Comparison of ENCODE assay signal across 11 mouse cellular contexts in genomic region chr7:54767341-54767740, GRCm38 (mm10).
"Had no signal": no experiment of that assay in that cellular context is flagged by ENCODE, and none has a peak within 500 bp of the region (broad histone marks: within the 10 kb centered on the region; RNA-seq: fewer than 3 reads in every experiment).

No protein-coding gene starts in this region.

- DNase-seq: right cerebral cortex, adult 18-20 months; right cerebral cortex, postnatal 14 days; right cerebral cortex, postnatal 25 days; right cerebral cortex, postnatal 4 days; spleen, adult 18-20 months; thymus, adult 18-20 months; thymus, adult 2 months; thymus, postnatal 14 days; thymus, postnatal 25 days; thymus, postnatal 36 days; thymus, postnatal 4 days had no signal
